Mouse (Mus musculus) stomach, embryonic 14.5 days (tissue): ENCODE results near the gene Napa. TPM values are rescaled to one million over a fixed set of nuclear protein-coding genes. Genes with fewer than 3 reads are reported as not detected.

Experiments used
- polyA plus RNA-seq: library from polyadenylated mRNA; unstranded; fragments of >200 nt; fragmentation: Nextera tagmentation; extraction: Ambion mirVana; gene quantifications from 2 replicates; pipeline ENCODE4 v1.2.1, GENCODE M21; 2014

Gene Napa
- polyA plus RNA-seq, 1 experiment from 2014 or later = 213 TPM

Other genes with a start within 250 kb of the Napa start
- not detected in 2 replicates for gene Crx, start 218.5 kb upstream of the Napa start, polyA plus RNA-seq
- gene Crxos, start 215.8 kb upstream of the Napa start, polyA plus RNA-seq = not detected in 2 replicates
- 958 and 987 TPM in 2 replicates for gene Selenow, start 176.1 kb upstream of the Napa start, polyA plus RNA-seq
- 187 and 201 TPM in 2 replicates for gene Nop53, start 152.4 kb upstream of the Napa start, polyA plus RNA-seq
- 36.1 and 49.9 TPM in 2 replicates for gene Ehd2, start 130.9 kb upstream of the Napa start, polyA plus RNA-seq
- 7.7 and 8.3 TPM in 2 replicates for gene Bicra, start 50.5 kb upstream of the Napa start, polyA plus RNA-seq
- 0.12 TPM in 1 of 2 replicates, not detected in the other for gene Zfp541, start 36.6 kb upstream of the Napa start, polyA plus RNA-seq
- 30.3 and 31.2 TPM in 2 replicates for gene Kptn, start 21.4 kb downstream of the Napa start, polyA plus RNA-seq
- gene Slc8a2, start 31.4 kb downstream of the Napa start, polyA plus RNA-seq = 0.35 and 0.38 TPM in 2 replicates
- 32.2 and 44.4 TPM in 2 replicates for gene Meis3, start 76.6 kb downstream of the Napa start, polyA plus RNA-seq
- 8.4 and 9.9 TPM in 2 replicates for gene Dhx34, start 123.6 kb downstream of the Napa start, polyA plus RNA-seq
- gene C5ar2, start 145.7 kb downstream of the Napa start, polyA plus RNA-seq = 0.14 and 0.27 TPM in 2 replicates
- gene C5ar1, start 161.1 kb downstream of the Napa start, polyA plus RNA-seq = 2.4 and 3.2 TPM in 2 replicates
- gene Inafm1, start 175.2 kb downstream of the Napa start, polyA plus RNA-seq = 19.0 and 19.5 TPM in 2 replicates
- 20.5 and 23.4 TPM in 2 replicates for gene Ccdc9, start 188.3 kb downstream of the Napa start, polyA plus RNA-seq
- gene Bbc3, start 209.9 kb downstream of the Napa start, polyA plus RNA-seq = 5.2 and 5.3 TPM in 2 replicates